Mouse (Mus musculus) mesoderm, embryonic 11.5 days (tissue): Measurements from ENCODE around the gene Fam222b.
"Not testable (repeated sequence)": the region's sequence is repeated elsewhere in the genome, so short reads cannot be mapped to it uniquely, and the experiment has no call there.

Experiments used
- DNase-seq: peaks from one replicate; pipeline ENCODE4 v3.0.0-alpha.2; 2012; ENCODE audit warnings: low read depth, low spot score

The Fam222b gene

DNA sequence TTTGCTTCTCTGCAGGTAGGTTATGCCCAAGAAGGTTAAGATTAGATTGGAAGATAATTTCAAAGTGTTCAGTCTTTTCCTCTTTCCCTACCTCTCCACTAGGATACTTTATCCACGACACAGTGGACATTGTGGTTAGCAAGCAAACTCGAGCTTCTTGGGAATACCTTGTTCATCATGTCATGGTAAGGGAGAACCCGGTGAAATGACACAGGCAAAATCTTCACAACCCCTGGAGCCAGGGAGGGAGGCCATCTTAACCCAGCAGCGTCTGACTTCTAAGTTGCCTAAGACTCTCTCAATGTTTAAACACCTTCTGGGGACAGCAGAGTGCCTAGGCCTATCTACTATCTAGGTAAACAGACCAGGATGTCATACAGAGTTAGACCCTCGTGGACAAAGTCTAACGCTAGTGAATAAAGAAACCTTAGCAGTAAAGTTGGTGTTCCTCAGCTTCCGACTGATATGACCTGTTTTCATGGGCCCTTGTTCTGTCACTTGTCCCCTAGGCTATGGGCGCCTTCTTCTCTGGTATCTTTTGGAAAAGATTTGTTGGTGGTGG is 85.1 kb downstream of the Fam222b start:
- no peak for DNase-seq

DNA sequence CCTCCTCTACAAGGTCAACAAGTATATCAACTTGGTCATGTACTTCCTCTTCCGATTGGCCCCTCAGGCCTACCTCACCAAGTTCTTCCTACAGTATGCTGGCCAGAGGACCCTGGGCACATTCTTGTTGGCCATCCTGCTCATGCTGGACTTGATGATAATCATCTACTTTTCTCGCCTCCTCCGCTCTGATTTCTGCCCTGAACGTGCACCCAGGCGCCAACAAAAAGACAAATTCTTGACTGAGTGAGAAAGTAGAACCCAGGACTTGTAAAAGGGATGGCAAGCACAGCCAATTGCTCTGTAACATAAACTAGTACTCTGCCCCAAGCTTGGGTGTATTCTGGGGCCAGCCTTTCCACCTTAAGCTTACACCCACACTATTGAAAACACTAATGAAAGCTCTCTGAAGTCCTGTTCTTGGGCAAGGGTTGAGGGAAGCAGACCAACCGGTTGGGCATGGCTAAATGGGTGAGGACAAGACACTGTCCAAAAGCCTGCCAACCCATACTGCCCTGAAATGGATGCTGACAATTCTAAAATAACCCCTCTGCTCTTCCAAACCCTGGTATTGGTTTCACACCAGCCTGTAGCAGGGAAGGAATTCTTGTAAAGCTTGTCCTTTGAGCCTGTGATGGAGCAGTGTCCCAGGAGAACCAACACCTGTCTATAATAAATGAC is 85.8 kb downstream of the Fam222b start:
- DNase-seq, result no peak

DNA sequence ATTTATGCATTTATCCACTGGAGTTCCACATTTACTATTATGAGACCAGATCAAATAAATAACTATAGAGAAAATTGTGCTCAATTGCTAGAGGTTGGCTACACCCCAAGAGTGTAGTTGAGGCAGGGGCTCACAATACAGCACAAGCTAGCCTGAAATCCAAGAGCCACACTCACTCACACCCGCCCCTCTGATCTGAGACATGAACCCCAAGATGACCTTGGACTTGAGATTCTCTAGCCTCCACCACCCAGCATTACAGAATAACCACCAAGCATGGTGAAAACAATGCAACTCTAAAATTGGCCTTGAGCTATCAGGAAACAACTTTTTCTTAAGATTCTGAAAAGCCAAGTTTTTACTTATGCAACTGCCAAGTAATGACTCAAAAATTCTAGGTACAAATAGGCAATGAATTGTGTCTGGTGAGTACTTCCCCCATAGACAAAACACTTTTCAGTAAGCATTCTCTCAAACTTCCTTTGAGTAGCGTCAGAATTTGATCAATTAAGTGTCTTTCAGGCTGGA is 87.4 kb downstream of the Fam222b start:
- DNase-seq, result no peak

DNA sequence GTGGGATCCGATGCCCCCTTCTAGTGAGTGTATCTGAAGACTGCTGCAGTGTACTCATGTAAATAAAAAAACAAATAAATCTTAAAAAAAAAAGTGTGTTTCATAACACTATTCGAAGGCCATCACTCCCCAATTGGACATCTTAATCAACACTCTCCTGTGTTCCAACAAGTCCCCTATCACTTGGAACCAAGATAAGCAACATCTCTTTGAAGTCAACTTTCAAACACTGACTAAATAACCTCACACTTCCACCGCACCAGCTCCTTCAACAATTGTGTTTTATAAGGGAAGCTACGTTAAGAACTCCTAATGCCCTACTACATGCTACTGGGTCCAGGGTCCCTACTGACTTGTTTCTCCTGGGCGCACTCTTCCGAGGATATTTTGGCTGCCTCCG is 88.0 kb downstream of the Fam222b start:
- DNase-seq, result no peak

DNA sequence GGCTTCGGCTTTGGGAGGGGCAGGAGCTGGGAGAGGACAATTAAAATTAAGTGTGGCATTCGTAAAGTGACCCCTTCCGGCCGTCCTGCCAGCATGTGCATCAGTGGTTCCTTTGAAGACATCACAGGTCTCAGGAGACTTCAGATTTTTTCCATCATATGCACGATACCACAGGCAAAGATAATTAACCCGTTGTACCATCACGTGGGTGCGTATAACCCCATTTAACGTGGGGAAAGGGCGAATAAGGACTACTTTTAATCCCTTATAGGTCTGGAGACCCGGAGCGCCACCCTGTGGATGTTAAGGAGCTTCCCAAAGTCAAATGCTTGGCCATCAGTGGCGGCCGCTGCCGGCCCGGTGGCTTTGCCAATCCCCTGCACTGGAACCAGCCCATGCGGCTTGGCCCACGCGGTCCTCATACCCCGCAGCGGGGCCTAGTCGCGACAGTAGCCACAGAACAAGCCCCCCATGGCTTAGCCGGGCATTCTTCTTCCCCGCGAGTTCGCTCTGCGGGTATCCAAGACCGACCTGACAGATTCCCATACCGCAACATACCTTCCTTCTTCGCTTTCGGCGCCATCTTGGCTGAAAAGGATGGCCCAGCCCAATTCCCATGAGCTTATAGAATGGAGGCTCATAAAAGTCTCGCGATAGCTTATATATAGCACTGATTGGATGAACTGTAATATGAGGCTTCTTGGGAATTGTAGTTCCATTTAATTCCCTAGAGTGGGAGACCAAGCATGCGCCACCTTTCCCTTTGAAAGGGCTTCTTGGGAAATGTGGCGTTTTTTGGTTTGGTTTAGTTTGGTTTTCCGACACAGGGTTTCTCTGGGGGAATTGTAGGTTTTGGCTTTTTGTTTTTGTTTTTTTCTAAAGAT is 88.7 kb downstream of the Fam222b start, which contains the start of gene Rpl23a:
Gene Rpl23a (minus strand): TSS at position 624 of the 884 bp plus-strand sequence.
- peak; percentile 95 for DNase-seq

DNA sequence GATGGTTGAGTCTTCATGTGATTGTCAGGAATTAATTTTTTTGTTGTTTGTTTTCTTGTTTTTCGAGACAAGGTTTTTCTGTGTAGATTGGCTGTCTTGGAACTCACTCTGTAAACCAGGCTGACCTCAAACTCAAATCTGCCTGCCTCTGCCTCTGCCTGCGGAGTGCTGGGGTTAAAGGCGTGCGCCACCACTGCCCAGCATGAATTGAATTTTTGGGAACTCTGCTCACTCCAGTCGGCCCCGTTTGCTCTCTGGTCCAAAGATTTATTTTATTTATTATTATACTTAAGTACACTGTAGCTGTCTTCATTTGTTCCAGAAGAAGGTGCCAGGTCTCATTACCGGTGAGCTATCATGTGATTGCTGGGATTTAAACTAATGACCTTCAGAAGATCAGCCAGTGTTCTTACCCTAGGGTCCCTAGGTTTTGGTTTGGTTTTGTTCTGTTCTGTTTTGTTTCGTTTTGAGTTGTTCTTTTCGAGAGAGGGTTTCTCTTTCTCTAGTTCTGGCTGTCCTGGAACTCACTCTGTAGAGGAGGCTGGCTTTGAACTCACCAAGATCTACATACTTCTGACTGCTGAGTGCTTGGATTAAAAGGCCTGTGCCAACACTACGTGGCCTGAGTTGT is 89.5 kb downstream of the Fam222b start:
- DNase-seq, result no peak

DNA sequence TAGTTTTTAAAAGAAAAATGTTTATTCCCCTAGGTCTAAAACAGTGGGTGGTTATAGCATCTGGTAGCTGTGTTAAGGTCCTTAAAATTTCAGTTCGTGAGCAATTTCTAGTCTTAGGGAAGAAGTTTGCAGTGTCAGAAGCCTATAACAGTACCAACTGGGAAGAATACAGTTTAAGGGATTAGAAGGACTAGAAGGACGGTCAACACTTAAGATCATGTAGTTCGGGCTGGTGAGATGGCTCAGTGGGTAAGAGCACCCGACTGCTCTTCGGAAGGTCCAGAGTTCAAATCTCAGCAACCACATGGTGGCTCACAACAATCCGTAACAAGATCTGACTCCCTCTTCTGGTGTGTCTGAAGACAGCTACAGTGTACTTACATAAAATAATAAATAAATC is 90.2 kb downstream of the Fam222b start:
- not testable (repeated sequence) for DNase-seq

DNA sequence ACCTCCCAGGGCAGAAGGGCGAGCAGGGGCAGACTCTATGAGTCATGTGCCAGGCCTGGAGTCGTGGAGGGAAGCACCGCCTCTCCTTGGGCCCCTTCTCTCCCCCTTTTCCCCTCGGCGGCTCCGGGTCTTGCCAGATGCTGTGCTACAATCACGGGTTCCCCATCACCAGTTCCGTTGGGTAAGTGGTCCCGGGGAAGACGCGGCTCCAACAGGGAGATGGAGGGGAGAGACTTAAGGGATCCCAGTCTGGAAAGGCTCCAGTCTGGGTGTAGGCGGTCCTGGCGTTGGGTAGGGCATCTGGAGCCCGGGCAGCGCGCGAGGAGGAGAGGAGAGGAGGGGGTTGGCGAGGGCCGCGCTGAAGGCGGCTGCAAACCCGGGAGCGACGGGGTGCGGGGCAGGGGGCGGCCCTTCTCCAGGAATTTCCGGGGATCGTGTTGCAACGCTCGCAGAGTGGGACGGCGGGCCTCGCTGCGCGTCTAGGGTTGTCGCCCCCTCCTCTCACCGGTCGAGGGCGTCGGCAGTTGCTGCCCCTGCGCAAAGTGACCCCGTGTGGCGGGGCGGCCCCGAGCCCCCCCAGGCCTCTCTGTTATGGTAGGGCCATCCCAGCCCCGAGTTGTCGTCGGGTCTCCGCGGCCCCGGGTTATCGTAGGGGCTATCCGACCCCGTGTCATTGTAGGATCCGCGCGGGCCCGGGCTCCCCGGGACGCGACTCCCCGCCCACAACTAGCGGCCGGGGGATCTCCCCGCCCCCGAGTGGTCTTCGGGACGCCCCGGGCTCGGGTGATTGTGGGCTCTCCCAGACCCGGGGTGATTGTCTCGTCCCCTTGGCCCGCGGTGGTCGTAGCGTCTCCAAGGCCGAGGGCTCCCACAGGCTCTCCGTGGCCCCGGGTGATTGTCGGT is 94.1 kb downstream of the Fam222b start, which contains the start of gene Rab34:
Gene Rab34 (plus strand): TSS at position 100 of the 903 bp plus-strand sequence.
- peak; percentile 91 for DNase-seq

DNA sequence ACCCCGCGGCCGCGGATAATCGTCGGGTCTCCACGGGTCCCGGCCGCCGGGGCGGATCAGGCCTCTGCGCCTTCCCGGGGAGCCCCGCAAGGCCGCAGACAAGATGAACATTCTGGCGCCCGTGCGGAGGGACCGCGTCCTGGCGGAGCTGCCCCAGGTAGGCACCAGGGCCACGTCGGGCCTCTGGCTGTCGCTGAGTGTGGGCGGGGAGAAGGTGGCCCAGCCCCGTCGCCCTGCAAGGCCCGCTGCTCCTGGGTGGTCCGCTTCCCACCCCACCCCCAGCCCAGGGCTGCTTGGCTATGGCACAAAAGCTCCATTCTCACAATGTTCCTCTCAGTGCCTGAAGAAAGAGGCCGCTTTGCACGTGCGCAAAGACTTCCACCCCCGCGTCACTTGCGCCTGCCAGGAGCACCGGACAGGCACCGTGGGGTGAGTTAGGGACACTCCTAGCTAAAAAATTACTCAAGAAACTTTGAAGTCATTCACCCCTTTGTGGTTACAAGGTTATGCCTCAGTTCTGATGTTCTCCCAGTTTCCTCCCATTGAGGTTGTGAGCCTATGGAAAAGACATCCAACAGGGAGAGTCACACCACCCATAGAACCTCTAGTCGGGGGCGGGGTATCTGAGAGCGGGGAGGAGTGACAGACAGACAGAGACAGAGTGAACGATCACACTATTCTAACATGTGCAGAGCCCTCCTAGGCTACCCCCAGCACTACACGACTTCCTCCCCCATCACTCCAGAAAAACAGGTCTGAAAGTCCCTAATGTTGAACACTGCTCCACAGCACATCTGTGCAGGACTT is 95.0 kb downstream of the Fam222b start:
- DNase-seq, result peak; percentile 94

DNA sequence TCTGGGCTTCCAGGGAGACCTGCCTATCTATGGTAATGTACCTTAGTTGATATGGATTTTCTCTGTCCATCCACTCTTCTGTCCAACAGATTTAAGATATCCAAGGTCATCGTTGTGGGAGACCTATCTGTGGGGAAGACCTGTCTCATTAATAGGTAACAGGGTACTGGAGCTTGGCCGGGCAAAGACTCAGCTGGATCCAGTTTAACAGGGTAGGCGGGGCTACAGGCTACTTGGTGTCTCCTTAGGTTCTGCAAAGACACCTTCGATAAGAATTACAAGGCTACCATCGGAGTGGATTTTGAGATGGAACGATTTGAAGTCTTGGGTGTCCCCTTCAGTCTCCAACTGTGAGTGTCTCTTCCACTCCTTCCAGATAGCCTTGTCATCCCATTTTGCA is 95.6 kb downstream of the Fam222b start:
- DNase-seq, result no peak

DNA sequence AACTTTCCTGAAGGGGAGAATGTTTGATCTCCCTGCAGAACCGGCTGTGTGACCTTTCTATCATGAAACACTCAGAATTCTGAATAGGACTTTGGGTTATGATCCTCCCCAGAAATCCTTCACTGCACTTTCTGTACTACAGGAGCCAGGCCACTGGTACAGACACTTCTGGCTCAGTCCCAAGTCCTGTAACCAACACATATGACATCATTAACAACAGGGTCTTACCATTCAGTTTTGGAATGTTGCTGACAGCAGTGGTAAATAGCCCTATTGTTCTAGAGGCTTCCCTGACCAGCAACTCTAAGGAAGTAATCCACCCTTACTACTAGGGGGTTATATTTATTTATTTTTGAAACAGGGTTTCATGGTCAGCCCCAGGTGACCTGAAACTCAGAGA is 98.7 kb downstream of the Fam222b start, which contains the start of gene Proca1:
Gene Proca1 (plus strand): TSS at position 280 of the 400 bp plus-strand sequence.
- DNase-seq, result no peak

DNA sequence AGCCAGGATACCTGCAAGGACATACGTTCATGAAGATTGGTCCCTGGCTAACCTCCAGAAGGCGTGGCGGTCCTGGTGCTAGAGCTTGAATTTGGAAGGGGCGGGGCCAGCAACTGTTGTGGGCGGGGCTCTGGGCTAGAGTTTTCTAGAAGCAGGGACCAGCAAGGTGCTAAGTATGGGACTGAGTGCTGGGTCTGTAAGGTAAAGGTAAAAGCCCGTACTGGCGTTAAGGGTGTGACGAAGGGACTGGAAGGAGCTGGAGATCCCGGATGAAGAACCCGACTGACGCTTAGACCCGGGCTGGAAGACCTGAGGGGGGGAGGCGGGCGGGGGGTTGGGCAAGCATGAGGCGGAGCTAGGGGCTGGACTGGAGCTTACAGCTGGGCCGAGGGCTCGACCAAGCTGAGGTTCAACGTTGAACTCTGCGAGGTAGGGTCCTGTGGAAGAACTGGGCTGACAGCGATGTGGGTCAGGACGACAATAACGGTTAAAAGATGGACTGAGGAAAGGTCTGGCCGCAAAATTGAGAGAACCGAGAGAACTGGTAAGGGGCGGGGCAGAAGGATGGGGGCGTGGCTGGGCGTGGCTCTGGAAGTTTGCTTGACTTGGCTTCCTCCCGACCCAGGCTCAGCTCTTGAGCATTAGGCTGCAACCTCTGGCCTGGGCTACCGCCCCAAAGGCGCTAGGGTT is 100.1 kb downstream of the Fam222b start:
- DNase-seq, result peak; percentile 68

DNA sequence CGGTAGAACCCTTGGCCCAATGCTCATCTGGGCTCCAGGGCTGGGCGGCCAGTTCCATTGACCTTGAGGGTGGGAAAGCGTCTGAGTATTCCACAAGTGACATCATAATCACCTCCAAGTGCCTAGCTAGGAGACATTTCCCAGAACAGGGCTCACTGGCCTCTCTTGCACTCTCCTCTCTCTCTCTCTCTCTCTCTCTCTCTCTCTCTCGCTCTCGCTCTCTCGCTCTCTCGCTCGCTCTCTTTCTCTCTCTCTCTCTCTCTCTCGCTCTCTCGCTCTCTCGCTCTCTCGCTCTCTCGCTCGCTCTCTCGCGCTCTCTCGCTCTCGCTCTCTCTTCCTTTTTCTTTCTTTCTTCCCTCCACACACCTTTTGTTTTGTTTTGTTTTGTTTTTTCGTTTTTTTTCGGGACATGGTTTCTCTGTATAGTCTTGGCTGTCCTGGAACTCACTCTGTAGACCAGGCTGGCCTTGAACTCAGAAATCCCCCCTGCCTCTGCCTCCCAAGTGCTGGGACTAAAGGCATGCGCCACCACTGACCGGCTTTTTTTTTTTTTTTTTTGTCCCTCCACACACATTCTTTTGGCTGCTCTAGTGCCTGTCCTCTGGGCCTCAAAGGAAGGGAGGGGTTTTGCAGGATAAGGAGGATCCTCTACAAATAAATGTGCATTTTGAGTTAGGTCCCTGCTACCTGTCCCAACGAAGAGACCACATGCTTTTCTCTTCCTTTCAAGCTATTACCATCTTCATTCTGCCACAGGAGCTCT is 100.8 kb downstream of the Fam222b start:
- no peak for DNase-seq

DNA sequence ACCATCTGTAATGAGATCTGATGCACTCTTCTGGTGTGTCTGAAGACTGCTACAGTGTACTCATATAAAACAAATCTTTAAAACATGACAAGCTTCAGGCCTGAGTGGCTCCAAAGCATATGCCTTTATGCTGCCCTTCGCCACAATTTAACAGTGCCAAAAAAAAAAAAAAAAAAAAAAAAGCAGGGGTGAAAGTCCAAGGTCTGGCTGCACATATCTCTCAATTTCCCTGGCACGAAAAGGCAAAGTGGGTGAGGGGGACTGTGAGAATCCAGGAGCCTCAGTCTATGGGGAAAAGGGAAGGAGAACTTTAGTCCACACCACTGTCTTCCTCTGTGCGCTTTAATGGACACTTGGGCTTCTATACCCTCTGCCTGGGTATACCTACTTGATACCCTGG is 107.9 kb downstream of the Fam222b start:
- DNase-seq, result no peak

DNA sequence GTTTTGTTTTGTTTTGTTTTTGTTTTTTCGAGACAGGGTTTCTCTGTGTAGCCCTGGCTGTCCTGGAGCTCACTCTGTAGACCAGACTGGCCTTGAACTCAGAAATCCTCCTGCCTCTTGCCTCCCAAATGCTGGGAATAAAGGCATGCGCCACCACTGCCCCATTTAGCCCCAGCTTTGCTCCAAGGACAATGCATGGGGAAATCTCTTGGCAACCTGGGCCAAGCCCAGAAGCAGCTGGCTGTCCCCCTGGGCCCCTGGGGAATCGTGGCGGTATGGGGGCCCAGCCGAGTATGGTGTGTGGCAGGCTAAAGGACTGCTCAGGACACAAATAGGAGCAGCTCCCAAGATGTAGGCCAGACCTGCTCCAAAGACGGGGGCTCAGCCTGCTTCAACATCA is 109.8 kb downstream of the Fam222b start:
- DNase-seq, result no peak

DNA sequence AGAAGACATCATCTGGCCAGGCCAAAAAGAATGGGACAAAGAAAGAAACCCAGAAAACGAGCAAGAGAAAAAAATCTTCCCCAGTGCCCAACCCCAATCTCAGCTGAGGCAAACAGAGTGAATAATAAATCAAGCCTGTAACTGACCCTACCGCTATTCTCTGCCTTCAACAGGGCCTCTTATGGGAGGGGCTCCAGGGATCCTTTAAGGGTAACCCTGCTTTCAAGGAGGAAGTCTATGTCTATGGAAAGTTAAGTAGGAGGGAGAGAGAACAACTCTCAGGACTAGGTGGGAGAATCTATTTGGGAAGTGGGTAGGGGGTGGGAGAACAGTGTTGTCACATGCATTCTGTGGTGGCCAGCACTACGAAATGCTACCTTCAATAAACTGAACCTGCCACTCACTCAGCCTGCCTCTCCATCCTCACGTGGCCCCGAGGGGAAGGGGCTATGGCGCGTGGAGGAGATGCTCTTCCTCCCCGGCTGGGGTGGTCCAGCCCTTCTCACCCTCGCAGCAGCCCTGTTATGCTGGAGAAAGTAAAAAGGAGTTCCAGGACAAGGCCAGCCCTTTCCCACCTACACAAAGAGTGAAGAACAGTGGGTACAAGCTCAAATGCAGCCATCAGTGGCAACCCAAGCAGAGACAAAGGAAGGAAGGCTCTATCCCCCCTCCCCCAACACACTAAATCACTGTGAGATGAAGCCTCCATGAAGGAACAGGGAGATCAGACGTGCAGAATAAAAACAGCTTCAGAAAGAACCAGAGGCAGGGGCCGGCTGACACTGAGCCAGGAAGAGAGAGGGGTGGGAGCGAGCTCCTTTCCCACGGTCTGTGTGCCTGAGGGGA is 111.1 kb downstream of the Fam222b start:
- DNase-seq, result peak; percentile 72
